Mouse (Mus musculus): ENCODE measurements around the gene Trim2.

Gene Trim2

DNA sequence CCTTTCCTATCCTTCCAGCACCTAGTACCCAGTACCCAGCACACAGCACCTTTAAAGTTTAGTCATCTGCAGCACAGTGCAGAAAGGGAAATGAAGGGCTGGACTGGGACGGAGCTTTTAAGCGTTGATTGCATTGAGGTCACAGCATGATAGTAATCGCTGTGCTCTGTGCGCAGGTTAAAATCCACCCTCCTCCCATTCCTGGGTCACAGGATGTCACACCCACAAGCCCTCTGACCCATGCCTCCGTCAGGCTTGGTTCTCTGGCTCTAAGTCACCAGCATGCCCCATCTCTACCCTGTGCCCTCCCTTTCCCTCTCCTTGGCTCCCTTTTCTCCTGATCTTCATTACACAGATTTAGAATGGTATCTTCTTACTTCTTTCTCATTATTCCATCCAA lies 20.4 kb downstream of the Trim2 start:
- DNase-seq (ENCODE audit: low spot score) = no peak

DNA sequence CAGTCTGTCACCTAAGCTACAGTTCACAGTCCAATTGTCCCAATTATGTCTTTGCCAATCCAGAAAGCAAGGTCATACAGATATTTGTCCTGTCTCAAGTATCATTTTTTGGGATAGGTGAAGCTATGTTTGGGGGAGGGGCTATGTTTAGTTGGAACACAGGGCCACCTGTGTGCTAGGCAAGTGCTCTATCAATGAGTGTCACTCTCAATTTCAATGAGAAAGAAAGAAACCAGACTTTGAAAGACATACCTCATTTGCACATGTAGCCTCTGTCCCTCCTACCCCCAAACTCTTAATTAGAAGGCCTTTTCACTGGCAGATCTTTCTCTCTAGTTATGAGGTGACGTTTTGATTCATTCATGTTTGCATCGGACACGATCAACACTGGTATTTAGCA lies 21.9 kb downstream of the Trim2 start:
- DNase-seq (ENCODE audit: low spot score) = no peak

GRCm38 (mm10) chr3:84283524-84283923 lies 23.2 kb downstream of the Trim2 start:
- no peak for DNase-seq (ENCODE audit: low spot score)

- no peak for DNase-seq (ENCODE audit: low spot score)
Observed at GRCm38 (mm10) chr3:84281936-84282371, 24.7 kb downstream of the Trim2 start.

DNA sequence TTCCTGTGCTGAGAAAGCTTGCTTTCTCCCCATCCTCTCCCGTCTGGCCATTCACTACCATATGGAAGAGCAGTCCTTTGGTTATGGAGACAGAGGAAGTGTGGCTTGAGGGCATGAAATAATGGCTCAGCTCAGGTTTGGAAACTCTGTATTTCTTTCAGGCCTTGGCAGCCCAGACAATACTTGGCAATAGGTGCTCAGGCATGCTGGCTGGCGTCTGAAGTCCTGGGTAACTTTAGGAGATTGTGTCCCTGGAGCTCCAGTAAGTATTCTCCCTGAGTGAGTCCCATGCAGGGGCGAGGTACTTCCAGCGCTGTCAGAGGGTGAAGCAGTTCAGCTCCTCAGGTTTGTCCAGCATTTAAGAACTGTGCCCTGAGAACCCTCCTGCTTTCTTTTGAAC lies 27.9 kb downstream of the Trim2 start:
- DNase-seq (ENCODE audit: low spot score) = no peak

GRCm38 (mm10) chr3:84275124-84275523 lies 31.6 kb downstream of the Trim2 start:
- no peak for DNase-seq (ENCODE audit: low spot score)

DNA sequence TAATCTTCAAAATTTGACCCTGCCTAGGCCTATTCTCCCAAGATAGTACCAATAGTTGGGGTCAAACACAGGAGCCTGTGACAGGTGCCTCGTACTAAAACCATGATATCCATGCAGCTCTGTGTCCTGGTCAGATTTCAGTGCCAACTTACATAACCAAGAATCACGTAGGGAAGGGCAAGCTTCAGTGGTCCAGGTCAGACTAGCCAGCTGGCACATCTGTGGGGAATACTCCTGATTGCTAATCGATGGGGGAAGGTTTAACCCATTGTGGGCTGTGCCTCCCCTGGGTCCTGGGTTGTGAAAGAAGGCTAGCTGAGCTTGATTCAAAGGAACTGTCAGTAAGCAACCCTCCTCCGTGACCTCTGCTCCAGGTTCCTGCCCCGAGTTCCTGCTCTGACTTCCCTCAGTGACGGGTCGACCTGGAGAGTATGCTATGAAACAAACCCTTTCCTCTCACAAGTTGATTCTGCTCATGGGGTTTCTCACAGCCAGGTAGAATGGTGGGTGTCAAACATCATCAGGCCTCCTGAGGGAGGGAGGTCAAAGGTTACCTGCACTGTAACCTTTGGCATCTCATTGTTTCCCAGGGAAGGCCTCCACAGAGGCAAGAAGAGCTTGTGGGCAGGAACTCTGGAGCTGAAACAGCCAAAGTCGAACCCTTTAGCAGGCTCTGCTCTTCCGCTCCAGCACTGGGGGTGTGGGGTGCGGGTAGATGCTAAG lies 34.2 kb downstream of the Trim2 start:
- no peak for DNase-seq (ENCODE audit: low spot score)

- DNase-seq (ENCODE audit: low spot score) = no peak
Observed at GRCm38 (mm10) chr3:84271794-84272193, 34.9 kb downstream of the Trim2 start.

- no peak for DNase-seq (ENCODE audit: low spot score)
Observed at GRCm38 (mm10) chr3:84271058-84271457, 35.6 kb downstream of the Trim2 start.

GRCm38 (mm10) chr3:84270624-84270995 lies 36.1 kb downstream of the Trim2 start:
- DNase-seq (ENCODE audit: low spot score) = no peak

DNA sequence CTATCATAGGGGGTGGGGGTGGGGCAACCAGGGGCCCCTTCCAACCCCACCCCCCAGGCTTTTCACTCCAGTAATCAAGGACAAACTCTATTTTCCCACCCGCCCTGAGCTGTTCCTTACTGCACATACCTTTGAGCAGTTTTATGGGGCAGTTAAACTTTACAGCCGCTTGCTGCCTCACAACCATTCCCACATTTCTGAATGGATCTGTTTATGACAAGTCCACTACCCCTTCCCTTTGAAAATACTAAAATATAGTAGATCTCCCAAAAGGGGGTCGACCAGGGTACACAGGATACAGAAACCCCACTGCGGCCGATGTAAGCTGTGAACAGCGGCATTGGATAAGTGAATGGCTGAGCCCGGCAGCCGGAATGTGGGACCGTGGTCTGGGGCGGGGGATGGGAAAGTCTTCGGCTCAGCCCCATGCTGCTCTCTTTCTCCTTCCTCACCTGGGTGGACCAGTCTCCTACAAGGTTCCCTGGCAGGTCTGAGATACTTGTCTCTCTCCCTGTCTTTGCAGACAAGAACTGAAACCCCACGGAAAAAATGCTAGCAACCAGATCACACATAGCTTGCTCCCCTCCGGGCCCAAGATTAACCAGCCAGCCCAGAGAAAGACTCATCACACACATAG lies 36.6 kb downstream of the Trim2 start:
- DNase-seq (ENCODE audit: low spot score) = no peak

- peak; percentile 53 for DNase-seq (ENCODE audit: low spot score)
Observed at GRCm38 (mm10) chr3:84268434-84268833, 38.2 kb downstream of the Trim2 start.

DNA sequence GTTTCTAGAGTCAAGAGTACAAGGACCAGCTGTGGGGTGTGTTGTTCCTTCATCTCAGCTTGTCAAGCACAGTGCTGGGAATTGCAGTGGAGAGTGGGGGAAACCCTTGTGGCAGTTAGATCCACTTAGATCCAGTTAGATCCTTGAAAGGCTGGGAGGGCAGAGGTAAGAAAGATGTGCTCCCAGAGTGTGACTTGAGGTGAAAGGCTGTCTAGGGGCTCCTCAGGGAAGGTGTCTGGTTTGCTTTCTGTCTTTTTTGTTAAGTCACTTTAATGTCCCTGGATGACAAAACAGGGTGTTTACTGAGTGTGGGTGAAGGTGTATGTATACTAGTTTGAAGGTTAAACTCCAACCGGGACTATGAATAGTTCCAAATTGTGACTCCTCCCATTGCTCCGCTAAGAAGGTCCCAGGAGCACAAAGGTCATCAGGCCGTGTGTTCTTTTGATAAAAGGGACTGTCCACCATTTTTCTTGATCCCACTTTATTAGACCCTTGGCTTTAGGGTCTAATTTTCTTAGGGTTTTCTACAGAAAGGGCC lies 40.2 kb downstream of the Trim2 start:
- DNase-seq (ENCODE audit: low spot score) = no peak

DNA sequence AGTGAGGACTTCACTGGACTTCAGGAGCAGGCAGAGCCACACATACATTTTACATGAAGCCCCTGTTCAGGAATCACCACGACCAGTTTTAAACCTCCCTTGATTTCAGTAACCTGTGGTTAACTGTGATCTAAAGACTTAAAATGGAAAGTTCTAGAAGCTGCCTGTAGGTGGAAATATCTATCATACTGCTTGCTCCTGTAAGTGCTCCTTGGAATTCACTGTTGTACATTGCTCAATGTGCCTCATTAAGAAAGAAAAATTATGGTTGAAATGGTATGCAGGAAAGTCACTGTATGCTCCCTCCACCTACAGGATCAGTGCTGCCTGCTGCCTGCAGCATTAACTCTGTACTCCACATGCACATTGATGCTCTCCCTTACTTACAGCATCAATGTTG lies 41.6 kb downstream of the Trim2 start:
- DNase-seq (ENCODE audit: low spot score) = no peak

DNA sequence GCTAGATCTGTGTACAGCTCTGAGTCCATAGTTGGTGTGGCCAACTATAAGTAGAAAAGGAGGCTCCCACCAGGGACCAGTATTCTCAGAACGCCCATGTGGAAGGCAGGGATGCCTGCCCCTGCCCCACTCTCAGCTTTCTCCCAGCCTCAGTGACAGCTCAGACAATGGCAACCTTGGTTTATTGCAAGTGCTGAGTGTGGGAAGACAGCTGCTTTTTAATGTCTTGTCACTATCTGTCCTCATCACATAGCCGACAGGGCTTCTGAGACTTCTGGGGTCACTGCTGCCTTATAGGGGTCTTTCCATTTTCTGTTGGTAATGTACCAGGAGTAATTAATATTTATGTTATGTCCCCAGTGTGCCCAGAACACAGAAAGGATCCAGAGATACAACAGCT lies 42.3 kb downstream of the Trim2 start:
- DNase-seq (ENCODE audit: low spot score) = no peak

DNA sequence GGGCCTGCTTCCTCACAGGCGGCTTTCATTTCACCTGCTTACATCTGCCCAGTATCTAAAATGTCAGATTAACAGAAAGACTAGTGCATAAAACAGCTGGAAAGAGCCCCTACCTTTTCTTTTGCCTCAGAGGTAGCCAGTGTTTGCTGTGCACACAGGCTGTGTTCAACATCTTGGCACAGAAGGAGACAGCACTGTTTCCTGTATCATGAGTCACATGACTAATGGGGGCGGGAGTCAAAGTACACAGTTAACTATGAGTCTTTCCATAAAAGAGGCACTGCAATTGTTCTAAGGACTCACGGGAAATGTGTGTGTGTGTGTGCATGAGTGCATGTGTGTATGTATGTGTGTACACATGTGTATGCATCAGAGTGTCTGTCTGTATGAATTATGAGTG lies 43.9 kb downstream of the Trim2 start:
- no peak for DNase-seq (ENCODE audit: low spot score)

- no peak for DNase-seq (ENCODE audit: low spot score)
Observed at GRCm38 (mm10) chr3:84261863-84262262, 44.8 kb downstream of the Trim2 start.

DNA sequence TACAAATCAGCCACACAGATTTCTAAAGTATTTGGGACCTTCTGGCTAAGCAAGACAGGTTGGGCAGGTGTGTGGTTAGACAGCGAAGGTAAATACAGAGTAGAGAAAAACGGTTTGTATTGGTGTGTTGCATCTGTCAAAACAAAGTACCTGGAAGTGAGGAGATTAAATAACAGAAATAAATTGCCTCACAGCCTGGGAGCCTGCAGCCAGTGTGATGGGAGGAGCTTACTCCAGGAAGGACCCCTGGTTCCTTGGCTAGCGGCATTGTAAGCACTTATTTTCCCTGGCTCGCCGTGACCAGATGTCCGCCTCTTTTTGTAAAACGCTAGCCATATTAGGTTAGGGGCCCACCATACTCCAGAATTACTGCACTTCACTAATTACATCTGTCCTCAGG lies 45.8 kb downstream of the Trim2 start:
- DNase-seq (ENCODE audit: low spot score) = no peak

- DNase-seq (ENCODE audit: low spot score) = no peak
Observed at GRCm38 (mm10) chr3:84260024-84260535, 46.6 kb downstream of the Trim2 start.

DNA sequence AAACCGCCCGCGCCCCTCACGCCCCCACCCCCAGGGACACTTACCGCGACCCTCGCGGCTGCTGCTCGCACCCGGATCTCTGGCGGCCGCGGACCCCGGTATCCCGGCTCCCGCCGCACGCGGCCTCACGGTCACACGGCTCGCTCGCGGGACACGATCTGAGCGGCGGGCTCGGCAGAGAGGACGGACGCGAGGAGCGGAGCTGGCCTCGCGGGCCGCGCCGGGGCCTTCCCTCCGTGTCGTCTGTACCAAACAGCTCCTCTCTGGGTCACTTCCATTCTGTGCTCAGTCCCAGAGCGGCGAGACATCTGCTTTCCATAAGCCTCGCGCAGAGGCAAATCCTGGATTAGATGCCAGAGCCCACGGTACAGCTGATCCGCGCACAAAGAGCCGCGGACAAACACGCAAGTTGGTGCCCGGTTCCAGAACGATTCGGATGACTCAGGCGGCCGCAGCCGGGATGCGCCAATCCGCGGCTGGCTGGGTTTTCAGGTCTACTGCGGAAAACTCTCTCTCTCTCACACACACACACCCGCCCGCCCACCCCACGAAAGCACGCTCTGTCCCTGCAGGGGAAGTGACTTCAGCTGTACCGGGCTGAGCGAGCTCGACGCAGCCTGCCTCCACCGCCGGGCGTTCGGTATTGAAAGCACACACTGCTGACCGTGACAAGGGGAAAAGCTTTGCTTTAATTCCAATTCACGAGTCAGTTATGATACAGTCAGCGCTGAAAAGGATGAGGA lies 47.2 kb downstream of the Trim2 start:
- DNase-seq (ENCODE audit: low spot score) = peak; percentile 78

- DNase-seq (ENCODE audit: low spot score) = no peak
Observed at GRCm38 (mm10) chr3:84258518-84259031, 48.1 kb downstream of the Trim2 start.

DNA sequence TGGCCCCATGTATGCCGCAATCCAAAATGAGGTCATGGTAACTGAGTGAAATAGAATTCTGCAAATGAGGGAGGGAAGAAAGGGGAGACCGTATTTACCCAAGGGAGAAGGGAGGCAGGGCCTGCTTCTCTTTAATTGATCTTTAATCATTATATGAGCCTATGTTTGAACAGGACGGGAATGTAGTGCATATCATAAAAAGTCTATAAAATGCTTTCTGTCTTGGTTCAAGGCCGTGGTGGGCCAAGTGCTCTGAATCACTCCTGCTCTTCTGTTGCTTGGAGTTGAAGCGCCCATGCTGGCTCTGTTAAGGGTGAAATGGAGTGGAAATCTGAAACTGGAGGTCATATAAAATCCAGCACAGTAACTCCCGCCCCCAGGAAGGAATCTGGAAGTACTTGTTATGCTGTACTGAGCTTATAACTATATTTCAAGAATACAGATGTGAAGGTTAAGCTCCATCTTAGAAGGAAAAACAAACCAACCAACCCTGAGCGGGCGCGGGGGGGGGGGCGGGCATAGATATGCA lies 48.6 kb downstream of the Trim2 start:
- no peak for DNase-seq (ENCODE audit: low spot score)
